Mouse (Mus musculus): ENCODE results near the gene Hand1.

Hand1 gene

GRCm38 (mm10) chr11:57800971-57801765 lies 31.4 kb downstream of the Hand1 start, which contains the start of gene Sap30l:
Sap30l (plus strand) TSS chr11:57801637.
- DNase-seq: peak; percentile 96

- no peak for DNase-seq
Observed at GRCm38 (mm10) chr11:57800266-57800951, 32.2 kb downstream of the Hand1 start.

- no peak for DNase-seq
Observed at GRCm38 (mm10) chr11:57799456-57799855, 33.2 kb downstream of the Hand1 start.

- DNase-seq: no peak
Observed at GRCm38 (mm10) chr11:57797828-57798227, 34.8 kb downstream of the Hand1 start.

GRCm38 (mm10) chr11:57795086-57795485 lies 37.5 kb downstream of the Hand1 start:
- no peak for DNase-seq

GRCm38 (mm10) chr11:57790866-57791535 lies 41.6 kb downstream of the Hand1 start:
- DNase-seq: no peak

GRCm38 (mm10) chr11:57787913-57788312 lies 44.7 kb downstream of the Hand1 start:
- DNase-seq: peak; percentile 34

- DNase-seq: peak; percentile 65
Observed at GRCm38 (mm10) chr11:57786616-57787418, 45.8 kb downstream of the Hand1 start.

- DNase-seq: no peak
Observed at GRCm38 (mm10) chr11:57779824-57780223, 52.8 kb downstream of the Hand1 start.
